Mouse (Mus musculus): ENCODE data around the gene Gm21317. TPM values are rescaled to one million over a fixed set of nuclear protein-coding genes. Genes with fewer than 3 reads are reported as not detected.
"Not testable (repeated sequence)": the region's sequence is repeated elsewhere in the genome, so short reads cannot be mapped to it uniquely, and the experiment has no call there.

Gene Gm21317
- not detected in 2 replicates for polyA plus RNA-seq (2016; fragmentation: Nextera tagmentation; extraction: Ambion mirVana)

GRCm38 (mm10) chrY:82224927-82225326 lies at the start of gene Gm21317:
Gene Gm21317, plus strand, starts transcription at chrY:82225227.
- H3K27ac ChIP-seq (ENCODE audit: poor library complexity, severe bottlenecking); H3K4me3 ChIP-seq; H3K9me3 ChIP-seq (replicated peaks); H3K36me3 ChIP-seq; H3K9ac ChIP-seq; ATAC-seq (ENCODE audit: insufficient number of reproducible peaks, low FRiP score); H3K27me3 ChIP-seq (replicated peaks); H3K4me2 ChIP-seq; H3K4me1 ChIP-seq (replicated peaks): not testable (repeated sequence)
- no CpG with 5 or more reads among the region's 6 CpGs for WGBS

Measured in heart, embryonic 12.5 days (tissue).